Mouse (Mus musculus) megakaryocyte, embryonic 14.5 days (primary cell): ENCODE data around the gene Ece1.

Source experiments
- FLI1 ChIP-seq: IDR thresholded peaks from 2 replicates; pipeline ENCODE4 v1.6.1; 2012; ENCODE audit warnings: low read length, inconsistent platforms, mixed read lengths
- GATA1 ChIP-seq: IDR thresholded peaks from 3 replicates; pipeline ENCODE4 v1.6.1; 2012; ENCODE audit warnings: mixed read lengths, low read length, inconsistent platforms, borderline replicate concordance

DNA sequence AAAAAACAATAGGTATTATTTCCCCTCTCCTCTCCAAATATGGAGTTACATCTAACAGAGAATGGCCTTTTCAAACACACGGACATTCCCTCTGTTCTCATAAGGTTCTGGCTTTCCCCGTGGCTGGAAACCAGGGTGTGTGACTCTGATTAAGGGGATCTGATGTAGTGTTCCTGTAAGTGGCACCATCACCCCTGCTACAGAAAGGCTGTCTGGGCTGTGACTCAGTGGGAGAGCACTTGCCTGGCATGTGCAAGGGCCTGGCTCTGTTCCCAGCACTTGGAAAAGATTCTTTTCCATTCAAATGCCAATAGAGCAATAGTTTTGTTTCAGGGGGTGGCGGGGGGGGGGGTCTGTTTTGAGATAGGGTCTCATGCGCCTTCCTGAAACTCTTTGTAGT lies 63.1 kb downstream of the Ece1 start:
- TF ChIP-seq GATA1 = no peak
- no peak for TF ChIP-seq FLI1
